Mouse (Mus musculus) intestine, embryonic 14.5 days (tissue): Measurements from ENCODE around the gene Tuba3b. TPM values are rescaled to one million over a fixed set of nuclear protein-coding genes. Genes with fewer than 3 reads are reported as not detected.

Experiments
- ATAC-seq: fragments of 200-750 bp; cut with Nextera tagmentation; replicated peaks from 2 replicates; pipeline ENCODE4 v1.8.0; 2017; ENCODE audit warnings: low read depth, moderate number of reproducible peaks, moderate TSS enrichment, moderate library complexity; ENCODE audit not compliant: low FRiP score, low TSS enrichment
- DNase-seq: peaks from one replicate; pipeline ENCODE4 v3.0.0-alpha.2; 2018; ENCODE audit warnings: low spot score
- H3K27ac ChIP-seq: fragments of 300-500 bp; sonication (generic); 2 replicates; pipeline ENCODE4 v1.5.1; 2014; ENCODE audit warnings: low read depth, mild to moderate bottlenecking, control low read depth
- H3K27me3 ChIP-seq: fragments of 300-500 bp; sonication (generic); replicated peaks from 2 replicates; pipeline ENCODE4 v1.6.1; 2014; ENCODE audit warnings: low read length, control low read depth; ENCODE audit not compliant: control insufficient read depth, insufficient read depth
- H3K36me3 ChIP-seq: fragments of 300-500 bp; sonication (generic); 2 replicates; pipeline ENCODE4 v1.6.1; 2014; ENCODE audit warnings: low read length, control low read depth; ENCODE audit not compliant: control insufficient read depth, insufficient read depth
- H3K4me1 ChIP-seq: fragments of 300-500 bp; sonication (generic); replicated peaks from 2 replicates; pipeline ENCODE4 v1.6.1; 2014; ENCODE audit warnings: low read length, control low read depth, mixed read lengths; ENCODE audit not compliant: control insufficient read depth, insufficient read depth
- H3K4me2 ChIP-seq: fragments of 300-500 bp; sonication (generic); 2 replicates; pipeline ENCODE4 v1.6.1; 2014; ENCODE audit warnings: low read length
- H3K4me3 ChIP-seq: fragments of 300-500 bp; sonication (generic); 2 replicates; pipeline ENCODE4 v1.5.1; 2014; ENCODE audit warnings: low read depth, low read length, control low read depth, mixed read lengths
- H3K9ac ChIP-seq: fragments of 300-500 bp; sonication (generic); 2 replicates; pipeline ENCODE4 v1.6.1; 2014; ENCODE audit warnings: mild to moderate bottlenecking, low read length
- H3K9me3 ChIP-seq: fragments of 300-500 bp; sonication (generic); 2 replicates; pipeline ENCODE4 v1.6.1; 2016; ENCODE audit warnings: low read length, control low read depth; ENCODE audit not compliant: control insufficient read depth
- WGBS: fragments of 180-500 bp; shearing (Covaris S2); extraction: QIAGEN DNeasy Blood & Tissue Kit; methylation state at CpG from one replicate; pipeline ENCODE4 v1.1.7; 2014; 5-methylcytosine and 5-hydroxymethylcytosine counted together
- polyA plus RNA-seq: library from polyadenylated mRNA; unstranded; fragments of >200 nt; fragmentation: Nextera tagmentation; extraction: Ambion mirVana; gene quantifications from 2 replicates; pipeline ENCODE4 v1.2.1, GENCODE M21; 2014

Gene Tuba3b
- polyA plus RNA-seq, 1 experiment from 2014 or later: not detected

GRCm38 (mm10) chr6:145598794-145599555 lies 16.6 kb upstream of the Tuba3b start:
- H3K27me3 ChIP-seq: no peaks in the 10 kb centered on the region
- no peak overlapping the region for H3K9ac ChIP-seq
- H3K27ac ChIP-seq: peak overlapping the region; percentile 16; the same call in 1 of the 2 replicates
- 0 out of 2 replicates have a peak, but pooled peaks have one; percentile 56 for ATAC-seq
- H3K36me3 ChIP-seq: no peaks in the 10 kb centered on the region
- H3K9me3 ChIP-seq: no peaks in the 10 kb centered on the region
- H3K4me3 ChIP-seq: no peak overlapping the region
- H3K4me2 ChIP-seq: no peak overlapping the region
- DNase-seq: no peak
- H3K4me1 ChIP-seq: peaks cover 9% of the 10 kb centered on the region
- WGBS: 37% methylated on average over 11 of the region's 11 CpGs

- H3K4me3 ChIP-seq: no peak overlapping the region
- ATAC-seq (no peak), DNase-seq (no peak)
- H3K27ac ChIP-seq: no peak overlapping the region
- no peak overlapping the region for H3K9ac ChIP-seq
- H3K36me3 ChIP-seq: no peaks in the 10 kb centered on the region
- peaks cover 4% of the 10 kb centered on the region; the same call in 1 of the 2 replicates for H3K4me1 ChIP-seq
- 60% methylated on average over 2 of the region's 2 CpGs for WGBS
- no peak overlapping the region for H3K4me2 ChIP-seq
- no peaks in the 10 kb centered on the region for H3K27me3 ChIP-seq
- H3K9me3 ChIP-seq: no peaks in the 10 kb centered on the region
These were observed 11.4 kb upstream of the Tuba3b start for GRCm38 (mm10) chr6:145604126-145604525.

GRCm38 (mm10) chr6:145604648-145605047 lies 10.9 kb upstream of the Tuba3b start:
- no peak for ATAC-seq
- DNase-seq: no peak

GRCm38 (mm10) chr6:145605203-145605602 lies 10.4 kb upstream of the Tuba3b start:
- Histone ChIP-seq H3K27me3 (no peaks in the 10 kb centered on the region), H3K4me1 (0 out of 2 replicates have a peak, but pooled peaks cover 4% of the 10 kb centered on the region), H3K9ac (no peak overlapping the region), H3K9me3 (no peaks in the 10 kb centered on the region), H3K36me3 (no peaks in the 10 kb centered on the region), H3K27ac (no peak overlapping the region), H3K4me2 (no peak overlapping the region), H3K4me3 (no peak overlapping the region)
- no peak for ATAC-seq
- 45% methylated on average over 3 of the region's 3 CpGs for WGBS
- no peak for DNase-seq

More at GRCm38 (mm10) chr6:145604648-145605047, 10.9 kb upstream of the Tuba3b start:
- Histone ChIP-seq H3K9me3 (no peaks in the 10 kb centered on the region), H3K27me3 (no peaks in the 10 kb centered on the region), H3K9ac (no peak overlapping the region), H3K4me1 (0 out of 2 replicates have a peak, but pooled peaks cover 4% of the 10 kb centered on the region), H3K27ac (no peak overlapping the region), H3K4me2 (no peak overlapping the region), H3K36me3 (no peaks in the 10 kb centered on the region), H3K4me3 (no peak overlapping the region)
- 81% methylated on average over 4 of the region's 4 CpGs for WGBS

GRCm38 (mm10) chr6:145607746-145608145 lies 7.8 kb upstream of the Tuba3b start:
- H3K27me3 ChIP-seq: no peaks in the 10 kb centered on the region
- H3K27ac ChIP-seq: no peak overlapping the region; the same call in 1 of the 2 replicates
- H3K4me3 ChIP-seq: no peak overlapping the region
- H3K9ac ChIP-seq: no peak overlapping the region
- H3K9me3 ChIP-seq: no peaks in the 10 kb centered on the region
- 68% methylated on average over 4 of the region's 4 CpGs for WGBS
- no peak overlapping the region for H3K4me2 ChIP-seq
- no peaks in the 10 kb centered on the region for H3K36me3 ChIP-seq
- ATAC-seq (no peak), DNase-seq (no peak)
- H3K4me1 ChIP-seq: 0 out of 2 replicates have a peak, but pooled peaks cover 4% of the 10 kb centered on the region

GRCm38 (mm10) chr6:145608693-145609092 lies 6.9 kb upstream of the Tuba3b start:
- Histone ChIP-seq H3K27ac (no peak overlapping the region), H3K9me3 (no peaks in the 10 kb centered on the region), H3K36me3 (no peaks in the 10 kb centered on the region), H3K4me3 (no peak overlapping the region), H3K9ac (no peak overlapping the region), H3K27me3 (no peaks in the 10 kb centered on the region), H3K4me2 (no peak overlapping the region), H3K4me1 (0 out of 2 replicates have a peak, but pooled peaks cover 4% of the 10 kb centered on the region)
- WGBS: 90% methylated on average over 5 of the region's 5 CpGs
- DNase-seq (no peak), ATAC-seq (no peak)

- H3K27ac ChIP-seq: no peak overlapping the region
- no peak for DNase-seq
- no peak overlapping the region for H3K4me2 ChIP-seq
- H3K36me3 ChIP-seq: no peaks in the 10 kb centered on the region
- no peak overlapping the region for H3K4me3 ChIP-seq
- WGBS: 94% methylated on average over 5 of the region's 5 CpGs
- ATAC-seq: no peak
- H3K27me3 ChIP-seq: no peaks in the 10 kb centered on the region
- H3K9ac ChIP-seq: no peak overlapping the region
- H3K4me1 ChIP-seq: no peaks in the 10 kb centered on the region; the same call in 1 of the 2 replicates
- no peaks in the 10 kb centered on the region for H3K9me3 ChIP-seq
These were observed 4.7 kb upstream of the Tuba3b start for GRCm38 (mm10) chr6:145610901-145611300.

- ATAC-seq (no peak), DNase-seq (no peak)
- Histone ChIP-seq H3K9ac (no peak overlapping the region), H3K4me1 (peaks cover 4% of the 10 kb centered on the region), H3K9me3 (no peaks in the 10 kb centered on the region), H3K36me3 (no peaks in the 10 kb centered on the region), H3K27me3 (no peaks in the 10 kb centered on the region), H3K4me3 (no peak overlapping the region), H3K27ac (no peak overlapping the region), H3K4me2 (no peak overlapping the region)
- WGBS: 85% methylated on average over 3 of the region's 3 CpGs
These were observed 2.9 kb upstream of the Tuba3b start for GRCm38 (mm10) chr6:145612611-145613010.

- WGBS: 49% methylated on average over 7 of the region's 7 CpGs
- no peaks in the 10 kb centered on the region for H3K36me3 ChIP-seq
These were observed 1.3 kb upstream of the Tuba3b start, which contains the start of gene Lmntd1 for GRCm38 (mm10) chr6:145614219-145614618. Lmntd1 (minus strand) TSS chr6:145614319.

More at GRCm38 (mm10) chr6:145614219-145614618, 1.3 kb upstream of the Tuba3b start, which contains the start of gene Lmntd1:
- Histone ChIP-seq H3K9me3 (no peaks in the 10 kb centered on the region), H3K27me3 (no peaks in the 10 kb centered on the region), H3K4me1 (peaks cover 4% of the 10 kb centered on the region), H3K9ac (no peak within 1 kb of the TSS), H3K4me3 (no peak within 1 kb of the TSS), H3K4me2 (no peak within 1 kb of the TSS), H3K27ac (no peak within 1 kb of the TSS)
- ATAC-seq: no peak
- DNase-seq: no peak
